Mouse (Mus musculus) neural tube, embryonic 14.5 days (tissue): ENCODE results near the gene Fn3k. TPM values are rescaled to one million over a fixed set of nuclear protein-coding genes. Genes with fewer than 3 reads are reported as not detected.

ENCODE experiments used
- ATAC-seq: fragments of 200-750 bp; cut with Nextera tagmentation; 2 replicates; pipeline ENCODE4 v1.8.0; 2017; ENCODE audit warnings: low read depth, mild to moderate bottlenecking, moderate TSS enrichment, moderate library complexity
- H3K27ac ChIP-seq: fragments of 300-500 bp; sonication (generic); 2 replicates; pipeline ENCODE4 v1.5.1; 2014; ENCODE audit warnings: low read depth, mild to moderate bottlenecking, control low read depth, low read length, moderate library complexity, mixed read lengths
- H3K27me3 ChIP-seq: fragments of 300-500 bp; sonication (generic); 2 replicates; pipeline ENCODE4 v1.6.1; 2014; ENCODE audit warnings: low read length; ENCODE audit not compliant: control insufficient read depth, insufficient read depth
- H3K36me3 ChIP-seq: fragments of 300-500 bp; sonication (generic); 2 replicates; pipeline ENCODE4 v1.6.1; 2014; ENCODE audit warnings: low read length, mixed read lengths; ENCODE audit not compliant: control insufficient read depth, insufficient read depth
- H3K4me1 ChIP-seq: fragments of 300-500 bp; sonication (generic); 2 replicates; pipeline ENCODE4 v1.6.1; 2014; ENCODE audit warnings: low read length; ENCODE audit not compliant: control insufficient read depth, insufficient read depth
- H3K4me2 ChIP-seq: fragments of 300-500 bp; sonication (generic); 2 replicates; pipeline ENCODE4 v1.6.1; 2014; ENCODE audit warnings: mild to moderate bottlenecking, low read depth, low read length, control low read depth
- H3K4me3 ChIP-seq: fragments of 300-500 bp; sonication (generic); 2 replicates; pipeline ENCODE4 v1.5.1; 2014; ENCODE audit warnings: low read depth, low read length, control low read depth, mixed read lengths
- H3K9ac ChIP-seq: fragments of 300-500 bp; sonication (generic); replicated peaks from 2 replicates; pipeline ENCODE4 v1.6.1; 2014; ENCODE audit warnings: low read depth, mild to moderate bottlenecking, control low read depth, low read length, mixed read lengths
- H3K9me3 ChIP-seq: fragments of 300-500 bp; sonication (generic); 2 replicates; pipeline ENCODE4 v1.6.1; 2016; ENCODE audit warnings: low read length; ENCODE audit not compliant: control insufficient read depth
- WGBS: fragments of 180-500 bp; shearing (Covaris S2); extraction: QIAGEN DNeasy Blood & Tissue Kit; methylation state at CpG from one replicate; pipeline ENCODE4 v1.1.7; 2014; 5-methylcytosine and 5-hydroxymethylcytosine counted together
- polyA plus RNA-seq: library from polyadenylated mRNA; unstranded; fragments of >200 nt; fragmentation: Nextera tagmentation; extraction: Ambion mirVana; gene quantifications from 2 replicates; pipeline ENCODE4 v1.2.1, GENCODE M21; 2014

Gene Fn3k
- polyA plus RNA-seq, 1 experiment from 2014 or later = 8.1 TPM

DNA sequence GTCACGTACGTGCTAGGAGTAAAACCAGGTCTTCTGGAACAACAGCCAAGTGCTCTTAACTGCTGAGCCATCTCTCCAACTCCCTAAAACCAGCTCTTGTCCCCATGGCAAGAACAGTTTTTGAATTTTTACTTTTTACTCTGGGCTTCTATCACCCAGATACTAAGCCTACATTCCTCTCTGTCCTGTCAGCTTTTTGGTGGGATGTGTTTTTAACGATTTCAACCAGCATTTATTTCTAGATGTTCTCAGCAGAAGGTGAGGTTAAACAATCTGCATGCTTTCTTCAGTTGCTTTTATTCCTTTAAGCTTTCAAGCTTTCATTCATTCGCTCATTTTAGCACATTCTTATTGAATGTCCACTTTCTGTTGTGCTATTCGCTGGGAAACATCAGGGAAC lies 16.7 kb upstream of the Fn3k start:
- Histone ChIP-seq H3K9ac (no peak overlapping the region), H3K27me3 (no peaks in the 10 kb centered on the region), H3K27ac (no peak overlapping the region), H3K36me3 (no peaks in the 10 kb centered on the region), H3K9me3 (no peaks in the 10 kb centered on the region), H3K4me3 (no peak overlapping the region), H3K4me1 (no peaks in the 10 kb centered on the region), H3K4me2 (no peak overlapping the region)
- ATAC-seq = no peak
- 89% methylated on average over 5 of the region's 5 CpGs for WGBS

DNA sequence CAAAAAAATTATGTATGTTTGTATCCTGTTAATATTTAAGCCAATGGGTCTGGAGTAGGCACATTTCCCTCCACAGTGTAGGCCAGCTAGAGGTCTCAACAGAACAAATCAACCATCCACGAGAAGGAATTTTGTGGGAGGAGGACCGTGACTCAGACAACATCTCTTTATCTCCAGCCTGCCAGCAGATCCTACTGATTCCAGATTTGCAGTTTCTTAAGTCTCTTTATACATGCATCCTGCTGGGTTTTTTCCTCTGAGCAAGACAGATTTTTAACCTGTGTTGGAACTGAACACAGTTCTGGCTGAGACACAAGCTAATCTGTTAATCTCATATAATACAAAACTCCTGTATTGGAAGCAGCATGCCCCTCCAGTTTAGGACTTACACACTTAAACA lies 15.8 kb upstream of the Fn3k start:
- H3K4me2 ChIP-seq = no peak overlapping the region
- no peak for ATAC-seq
- no peaks in the 10 kb centered on the region for H3K36me3 ChIP-seq
- 84% methylated on average over 2 of the region's 2 CpGs for WGBS
- H3K9ac ChIP-seq = no peak overlapping the region
- H3K4me3 ChIP-seq = no peak overlapping the region
- no peaks in the 10 kb centered on the region for H3K4me1 ChIP-seq
- no peaks in the 10 kb centered on the region for H3K27me3 ChIP-seq
- H3K9me3 ChIP-seq = no peaks in the 10 kb centered on the region
- H3K27ac ChIP-seq = no peak overlapping the region

DNA sequence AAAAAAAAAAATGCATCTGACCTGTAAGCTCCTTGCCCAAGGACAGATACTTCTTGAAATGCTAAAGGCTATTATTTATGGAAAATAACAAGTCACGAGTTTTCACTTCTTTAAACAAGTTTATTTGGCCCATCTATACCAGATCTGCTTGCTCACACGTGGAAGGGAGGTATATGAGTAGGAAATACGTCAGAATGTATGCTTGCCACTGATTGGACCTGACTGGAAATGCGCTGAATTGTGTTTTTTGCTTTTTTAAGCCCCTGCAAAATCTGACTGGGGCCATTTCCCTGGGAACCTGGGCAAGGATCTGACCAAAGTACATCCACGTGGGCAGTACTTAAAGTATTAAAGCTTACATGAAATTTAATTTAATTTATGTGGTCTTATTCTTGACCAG lies 14.3 kb upstream of the Fn3k start:
- ATAC-seq = no peak
- Histone ChIP-seq H3K27me3 (no peaks in the 10 kb centered on the region), H3K4me1 (no peaks in the 10 kb centered on the region), H3K4me2 (peak overlapping the region; percentile 61; the same call in 1 of the 2 replicates), H3K9me3 (no peaks in the 10 kb centered on the region), H3K27ac (no peak overlapping the region), H3K36me3 (no peaks in the 10 kb centered on the region), H3K4me3 (no peak overlapping the region), H3K9ac (no peak overlapping the region)
- 54% methylated on average over 5 of the region's 5 CpGs for WGBS

DNA sequence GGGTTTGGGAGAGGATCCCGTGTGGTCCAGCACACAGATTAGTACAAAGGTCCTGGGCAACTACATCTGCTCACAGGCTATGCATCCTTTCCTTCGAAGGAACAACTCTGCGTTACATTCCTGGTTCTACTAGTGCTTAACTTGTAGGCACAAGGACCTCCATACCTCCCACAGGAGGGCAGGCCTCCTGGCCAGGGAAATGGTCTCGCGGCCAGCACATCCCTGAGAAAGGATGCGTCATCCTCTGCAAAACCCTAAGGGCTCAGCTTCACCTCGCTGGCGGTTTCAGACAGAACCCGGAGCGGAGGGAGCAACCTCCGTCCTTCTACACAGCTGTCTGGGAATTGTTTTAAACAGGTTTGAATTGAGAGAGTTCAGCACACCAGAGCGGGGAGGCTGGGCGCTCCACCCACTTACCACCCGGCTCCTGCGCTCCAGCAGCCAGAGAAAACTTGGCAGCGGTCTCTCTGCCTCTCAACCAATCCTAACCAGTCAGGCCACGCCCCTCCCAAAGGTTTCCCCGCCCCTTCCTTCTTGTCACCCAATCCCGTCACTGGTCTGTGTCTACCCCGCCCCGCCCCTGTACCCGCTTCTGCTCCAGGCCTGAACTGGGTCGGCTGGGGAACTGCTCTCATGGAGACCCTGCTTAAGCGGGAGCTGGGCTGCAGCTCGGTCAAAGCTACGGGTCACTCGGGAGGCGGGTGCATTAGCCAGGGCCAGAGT lies 13.7 kb upstream of the Fn3k start, which contains the start of gene Fn3krp:
Gene Fn3krp (plus strand): TSS at position 572 of the 723 bp plus-strand sequence.
- Histone ChIP-seq H3K4me3 (peak within 1 kb of the TSS; percentile 58), H3K9me3 (no peaks in the 10 kb centered on the region), H3K27me3 (no peaks in the 10 kb centered on the region), H3K9ac (peak within 1 kb of the TSS; percentile 60), H3K4me1 (no peaks in the 10 kb centered on the region), H3K27ac (0 out of 2 replicates have a peak within 1 kb of the TSS, but pooled peaks have one; percentile 44), H3K36me3 (no peaks in the 10 kb centered on the region), H3K4me2 (peak within 1 kb of the TSS; percentile 69)
- WGBS = 1% methylated on average over 28 of the region's 28 CpGs
- peak; percentile 100 for ATAC-seq

DNA sequence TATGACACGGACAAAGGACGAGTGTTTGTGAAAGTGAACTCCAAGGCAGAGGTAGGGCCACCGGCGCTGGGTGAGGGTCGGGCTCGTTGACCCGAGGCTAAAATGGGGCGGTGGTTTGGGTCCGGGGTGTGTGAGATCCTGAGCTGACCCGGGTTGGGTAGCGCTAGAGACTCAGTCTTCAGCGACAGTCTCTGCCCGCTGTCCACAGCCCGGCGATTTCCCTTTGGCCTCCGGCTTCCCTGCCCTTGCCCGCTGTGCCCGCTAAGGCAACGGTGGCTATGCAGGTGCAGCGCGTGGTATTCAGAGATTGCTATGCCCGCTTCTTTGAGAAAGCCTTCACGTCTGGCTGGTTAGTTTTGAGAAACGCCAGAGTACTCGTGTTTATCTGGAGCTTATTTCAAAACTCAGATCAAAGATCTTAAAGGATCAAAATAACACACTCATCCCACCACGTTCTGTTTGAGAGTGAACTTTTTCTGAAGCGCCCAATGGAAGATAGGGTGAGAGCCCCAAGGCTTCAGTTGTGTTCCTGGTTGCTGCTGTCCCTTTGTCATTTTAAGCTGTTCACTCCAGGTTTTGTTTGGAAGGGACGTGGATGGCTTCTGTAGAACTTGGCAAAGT lies 13.1 kb upstream of the Fn3k start:
- no peaks in the 10 kb centered on the region for H3K4me1 ChIP-seq
- peak; percentile 69 for ATAC-seq
- 0 out of 2 replicates have a peak, but pooled peaks cover 4% of the 10 kb centered on the region for H3K36me3 ChIP-seq
- under 1% methylated on average over 27 of the region's 28 CpGs for WGBS
- no peak overlapping the region for H3K27ac ChIP-seq
- H3K27me3 ChIP-seq = no peaks in the 10 kb centered on the region
- H3K4me2 ChIP-seq = peak overlapping the region; percentile 69
- H3K9ac ChIP-seq = peak overlapping the region; percentile 60
- H3K4me3 ChIP-seq = peak overlapping the region; percentile 58
- H3K9me3 ChIP-seq = no peaks in the 10 kb centered on the region

DNA sequence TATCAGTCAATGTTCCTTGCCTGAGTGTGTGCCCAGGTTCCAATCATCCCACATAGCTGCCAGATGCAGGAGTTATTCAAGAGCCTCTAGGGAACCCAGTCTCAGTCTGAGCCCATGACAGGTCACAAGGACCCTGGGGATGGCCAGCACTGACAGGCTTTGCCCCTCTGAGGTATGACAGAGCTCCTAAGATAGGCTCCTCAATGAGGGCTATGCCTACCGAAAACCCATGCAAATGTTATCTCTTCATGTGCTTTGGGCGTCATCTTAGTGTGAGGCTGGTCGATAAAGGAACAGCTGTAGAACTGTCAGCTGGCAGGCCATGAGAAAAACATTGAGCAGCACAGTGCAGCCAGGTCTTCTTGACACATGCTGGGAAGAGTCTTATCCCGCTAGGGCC lies 1.3 kb upstream of the Fn3k start:
- Histone ChIP-seq H3K36me3 (peaks cover 6% of the 10 kb centered on the region), H3K27ac (no peak overlapping the region), H3K9ac (no peak overlapping the region), H3K9me3 (no peaks in the 10 kb centered on the region), H3K4me3 (no peak overlapping the region), H3K27me3 (no peaks in the 10 kb centered on the region), H3K4me1 (peaks cover 8% of the 10 kb centered on the region), H3K4me2 (no peak overlapping the region)
- WGBS = 91% methylated on average over 4 of the region's 4 CpGs
- ATAC-seq = no peak

DNA sequence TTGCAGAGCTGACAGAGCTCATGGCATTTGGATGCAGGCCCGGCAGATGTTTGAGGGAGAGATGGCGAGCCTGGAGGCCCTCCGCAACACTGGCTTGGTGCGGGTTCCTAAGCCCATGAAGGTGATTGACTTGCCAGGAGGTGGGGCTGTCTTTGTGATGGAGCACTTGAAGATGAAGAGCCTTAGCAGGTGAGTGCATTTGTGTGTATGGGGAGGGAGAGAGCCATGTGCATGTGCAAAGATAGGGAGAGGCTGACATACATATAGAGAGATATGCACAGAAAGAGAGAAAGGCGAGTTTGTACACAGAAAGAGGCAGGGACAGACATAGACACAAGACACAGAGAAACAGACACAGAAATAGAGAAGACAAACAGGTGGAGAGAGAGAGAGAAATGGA lies 2.5 kb downstream of the Fn3k start:
- Histone ChIP-seq H3K9me3 (no peaks in the 10 kb centered on the region), H3K4me1 (peaks cover 8% of the 10 kb centered on the region), H3K9ac (no peak overlapping the region), H3K27me3 (no peaks in the 10 kb centered on the region), H3K36me3 (no peaks in the 10 kb centered on the region), H3K4me3 (no peak overlapping the region), H3K4me2 (no peak overlapping the region), H3K27ac (no peak overlapping the region)
- no peak for ATAC-seq
- WGBS = 83% methylated on average over 5 of the region's 5 CpGs

DNA sequence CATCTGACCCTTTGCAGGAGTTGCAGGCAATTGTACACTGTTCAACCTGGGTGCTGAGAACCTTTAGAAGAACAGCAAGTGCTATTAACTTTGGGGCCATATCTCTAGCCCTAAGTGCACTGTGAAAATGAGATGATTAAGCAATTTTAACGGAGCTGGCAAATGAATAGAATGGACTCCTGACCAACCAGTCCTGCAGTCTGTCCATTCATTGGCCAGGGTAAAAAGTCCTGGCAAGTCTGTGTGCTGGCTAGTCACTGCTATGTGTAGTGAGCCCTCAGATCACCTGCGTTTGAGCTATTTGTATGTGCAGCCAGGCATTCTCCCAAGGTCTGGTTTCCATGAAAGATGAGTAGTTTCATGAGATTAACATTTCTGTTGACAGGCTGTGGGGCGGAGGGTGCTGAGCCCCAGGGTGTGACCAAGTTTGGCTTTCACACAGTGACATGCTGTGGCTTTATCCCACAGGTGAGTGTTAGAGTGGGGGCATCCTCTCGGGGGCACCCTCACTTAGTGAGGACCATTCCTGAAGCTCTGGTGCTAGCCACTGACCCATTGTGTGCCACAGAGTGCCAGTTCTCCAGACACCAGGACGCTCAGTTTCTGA lies 5.1 kb downstream of the Fn3k start:
- no peak overlapping the region for H3K4me2 ChIP-seq
- no peak overlapping the region for H3K4me3 ChIP-seq
- no peaks in the 10 kb centered on the region for H3K36me3 ChIP-seq
- H3K27ac ChIP-seq = no peak overlapping the region
- H3K27me3 ChIP-seq = no peaks in the 10 kb centered on the region
- WGBS = 78% methylated on average over 5 of the region's 5 CpGs
- H3K9me3 ChIP-seq = no peaks in the 10 kb centered on the region
- H3K4me1 ChIP-seq = no peaks in the 10 kb centered on the region
- no peak for ATAC-seq
- H3K9ac ChIP-seq = no peak overlapping the region

DNA sequence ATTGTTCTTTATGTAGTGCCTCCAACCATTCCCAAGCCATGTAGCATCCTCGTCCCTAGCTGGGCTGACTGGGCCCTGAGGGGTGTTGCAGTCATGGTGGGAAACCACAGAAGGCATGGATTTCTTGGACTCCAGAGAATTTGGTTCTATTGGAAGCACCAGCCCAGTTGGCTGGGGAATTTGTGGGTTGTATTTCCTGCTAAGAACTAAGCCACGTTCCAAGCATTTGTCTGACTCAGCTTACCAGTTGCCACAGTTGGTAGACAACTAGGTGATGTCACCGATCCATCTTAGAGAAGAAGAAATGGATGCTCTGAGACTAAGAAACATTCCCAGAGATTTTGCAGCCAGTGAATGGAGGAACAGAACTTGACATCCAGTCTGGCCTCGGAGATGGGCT lies 6.9 kb downstream of the Fn3k start:
- 90% methylated on average over 4 of the region's 4 CpGs for WGBS
- ATAC-seq = no peak
- no peak overlapping the region for H3K4me2 ChIP-seq

More for the DNA sequence above, 6.9 kb downstream of the Fn3k start:
- H3K27ac ChIP-seq = no peak overlapping the region
- H3K9me3 ChIP-seq = no peaks in the 10 kb centered on the region
- H3K9ac ChIP-seq = no peak overlapping the region
- H3K4me3 ChIP-seq = no peak overlapping the region
- H3K27me3 ChIP-seq = no peaks in the 10 kb centered on the region
- H3K36me3 ChIP-seq = no peaks in the 10 kb centered on the region
- H3K4me1 ChIP-seq = no peaks in the 10 kb centered on the region
